Mouse (Mus musculus) heart, embryonic 14.5 days (tissue): ENCODE measurements around the gene Hmga1b. TPM values are rescaled to one million over a fixed set of nuclear protein-coding genes. Genes with fewer than 3 reads are reported as not detected.

Experiments used
- ATAC-seq: fragments of 200-750 bp; cut with Nextera tagmentation; 2 replicates; pipeline ENCODE4 v1.8.0; 2017; ENCODE audit warnings: low read depth, moderate TSS enrichment; ENCODE audit not compliant: insufficient number of reproducible peaks, insufficient read depth, low FRiP score
- H3K27ac ChIP-seq, 2 experiments: fragments of 200-500 bp in 1 of 2; fragments of 300-500 bp in 1 of 2; sonication (generic) in 1 of 2; replicated peaks in 1 of 2; 2 replicates each; pipeline ENCODE4 v1.5.1; 2012 to 2014; ENCODE audit warnings: low read depth in 2 of 2, low read length in 2 of 2, control low read depth in 1 of 2, mild to moderate bottlenecking in 1 of 2, mixed read lengths in 1 of 2; ENCODE audit not compliant: control insufficient read depth in 1 of 2, insufficient read depth in 1 of 2
- H3K27me3 ChIP-seq: fragments of 300-500 bp; sonication (generic); 2 replicates; pipeline ENCODE4 v1.6.1; 2014; ENCODE audit warnings: mild to moderate bottlenecking, low read length, control low read depth; ENCODE audit not compliant: control insufficient read depth, insufficient read depth
- H3K36me3 ChIP-seq: fragments of 300-500 bp; sonication (generic); 2 replicates; pipeline ENCODE4 v1.6.1; 2014; ENCODE audit warnings: mild to moderate bottlenecking, control low read depth, low read length, mixed read lengths; ENCODE audit not compliant: control insufficient read depth, insufficient read depth
- H3K4me1 ChIP-seq, 2 experiments: fragments of 200-500 bp in 1 of 2; fragments of 300-500 bp in 1 of 2; sonication (generic) in 1 of 2; 2 replicates each; pipeline ENCODE4 v1.6.1; 2012 to 2014; ENCODE audit warnings: low read length in 2 of 2, control low read depth in 1 of 2, mixed read lengths in 1 of 2; ENCODE audit not compliant: control insufficient read depth in 2 of 2, insufficient read depth in 2 of 2
- H3K4me2 ChIP-seq: fragments of 300-500 bp; sonication (generic); 2 replicates; pipeline ENCODE4 v1.6.1; 2014; ENCODE audit warnings: mild to moderate bottlenecking, low read length
- H3K4me3 ChIP-seq, 2 experiments: fragments of 200-500 bp in 1 of 2; fragments of 300-500 bp in 1 of 2; sonication (generic) in 1 of 2; 2 replicates each; pipeline ENCODE4 v1.5.1; 2012 to 2014; ENCODE audit warnings: low read length in 2 of 2, mild to moderate bottlenecking in 2 of 2, control low read depth in 1 of 2, low read depth in 1 of 2, moderate library complexity in 1 of 2; ENCODE audit not compliant: control insufficient read depth in 1 of 2, insufficient read depth in 1 of 2
- H3K9ac ChIP-seq: fragments of 300-500 bp; sonication (generic); 2 replicates; pipeline ENCODE4 v1.6.1; 2014; ENCODE audit warnings: mild to moderate bottlenecking, low read length
- H3K9me3 ChIP-seq: fragments of 300-500 bp; sonication (generic); 2 replicates; pipeline ENCODE4 v1.6.1; 2016; ENCODE audit warnings: low read length, control low read depth; ENCODE audit not compliant: control insufficient read depth
- whole genome bisulfite sequencing: fragments of 180-500 bp; shearing (Covaris S2); extraction: QIAGEN DNeasy Blood & Tissue Kit; methylation state at CpG from one replicate; pipeline ENCODE4 v1.1.7; 2014; 5-methylcytosine and 5-hydroxymethylcytosine counted together
- polyA plus RNA-seq: library from polyadenylated mRNA; unstranded; fragments of >200 nt; fragmentation: Nextera tagmentation; extraction: Ambion mirVana; gene quantifications from 2 replicates; pipeline ENCODE4 v1.2.1, GENCODE M21; 2014

Hmga1b gene
- polyA plus RNA-seq, 1 experiment from 2014 or later = 2.9 TPM

GRCm38 (mm10) chr11:120789355-120789754 is 26.8 kb downstream of the Hmga1b start:
- H3K9me3 ChIP-seq = no peaks in the 10 kb centered on the region
- no peak for ATAC-seq
- H3K9ac ChIP-seq = no peak overlapping the region
- H3K4me2 ChIP-seq = no peak overlapping the region
- no peak overlapping the region for H3K27ac ChIP-seq
- peaks cover 6 to 8% of the 10 kb centered on the region in 2 experiments for H3K4me1 ChIP-seq
- 86% methylated on average over 4 of the region's 4 CpGs for WGBS
- peaks cover 84% of the 10 kb centered on the region for H3K36me3 ChIP-seq
- no peaks in the 10 kb centered on the region for H3K27me3 ChIP-seq
- H3K4me3 ChIP-seq = no peak overlapping the region

- H3K4me2 ChIP-seq = no peak overlapping the region
- H3K9me3 ChIP-seq = no peaks in the 10 kb centered on the region
- peaks cover 6 to 7% of the 10 kb centered on the region in 2 experiments for H3K4me1 ChIP-seq
- H3K27ac ChIP-seq = no peak overlapping the region
- ATAC-seq = no peak
- no peak overlapping the region for H3K4me3 ChIP-seq
- 84% methylated on average over 3 of the region's 3 CpGs for WGBS
- no peaks in the 10 kb centered on the region for H3K27me3 ChIP-seq
- H3K9ac ChIP-seq = no peak overlapping the region
- peaks cover 87% of the 10 kb centered on the region for H3K36me3 ChIP-seq
Measured at GRCm38 (mm10) chr11:120789810-120790209, 27.2 kb downstream of the Hmga1b start.

- no peaks in the 10 kb centered on the region for H3K27me3 ChIP-seq
- H3K9ac ChIP-seq = no peak overlapping the region
- H3K27ac ChIP-seq = no peak overlapping the region
- 91% methylated on average over 9 of the region's 9 CpGs for WGBS
- H3K4me2 ChIP-seq = no peak overlapping the region
- H3K4me3 ChIP-seq = no peak overlapping the region
- no peaks in the 10 kb centered on the region for H3K9me3 ChIP-seq
- H3K36me3 ChIP-seq = peaks cover 68% of the 10 kb centered on the region
- ATAC-seq = no peak
- H3K4me1 ChIP-seq = peaks cover 10% of the 10 kb centered on the region in 2 experiments
Measured at GRCm38 (mm10) chr11:120792652-120793051, 30.1 kb downstream of the Hmga1b start.

- Histone ChIP-seq H3K4me1 (peaks cover 11 to 16% of the 10 kb centered on the region in 2 experiments), H3K4me3 (peak within 1 kb of the TSS; percentile 78 to 83), H3K27ac (peak within 1 kb of the TSS; percentile 72 to 84), H3K4me2 (peak within 1 kb of the TSS; percentile 90), H3K9ac (peak within 1 kb of the TSS; percentile 95), H3K36me3 (peaks cover 37% of the 10 kb centered on the region), H3K9me3 (no peaks in the 10 kb centered on the region), H3K27me3 (no peaks in the 10 kb centered on the region)
- peak; percentile 77 for ATAC-seq
- WGBS = 2% methylated on average over 59 of the region's 59 CpGs
Measured at GRCm38 (mm10) chr11:120795756-120796613, 33.4 kb downstream of the Hmga1b start, which contains the start of gene Dus1l. TSS of gene Dus1l (minus strand) at chr11:120796403.

GRCm38 (mm10) chr11:120796614-120796946 is 34.0 kb downstream of the Hmga1b start:
- H3K27ac ChIP-seq = peak overlapping the region; percentile 72 to 84
- no peak for ATAC-seq
- WGBS = 20% methylated on average over 8 of the region's 8 CpGs

GRCm38 (mm10) chr11:120798244-120798643 is 35.6 kb downstream of the Hmga1b start:
- Histone ChIP-seq H3K4me3 (no peak overlapping the region), H3K36me3 (peaks cover 14% of the 10 kb centered on the region), H3K9me3 (no peaks in the 10 kb centered on the region), H3K4me2 (no peak overlapping the region), H3K9ac (no peak overlapping the region), H3K4me1 (peaks cover 11 to 16% of the 10 kb centered on the region in 2 experiments), H3K27ac (no peak overlapping the region), H3K27me3 (no peaks in the 10 kb centered on the region)
- WGBS = 81% methylated on average over 3 of the region's 3 CpGs
- ATAC-seq = no peak

More at GRCm38 (mm10) chr11:120796614-120796946, 34.0 kb downstream of the Hmga1b start:
- H3K27me3 ChIP-seq = no peaks in the 10 kb centered on the region
- peak overlapping the region; percentile 62 for H3K9ac ChIP-seq
- peaks cover 11 to 16% of the 10 kb centered on the region in 2 experiments for H3K4me1 ChIP-seq
- H3K9me3 ChIP-seq = no peaks in the 10 kb centered on the region
- H3K36me3 ChIP-seq = peaks cover 31% of the 10 kb centered on the region
- peak overlapping the region; percentile 14 to 78; a peak in 1 of 4 replicates for H3K4me3 ChIP-seq
- H3K4me2 ChIP-seq = peak overlapping the region; percentile 90

- H3K9me3 ChIP-seq = no peaks in the 10 kb centered on the region
- no peak overlapping the region for H3K4me2 ChIP-seq
- H3K27me3 ChIP-seq = no peaks in the 10 kb centered on the region
- 0 out of 2 replicates have a peak overlapping the region, but pooled peaks have one; percentile 8 for H3K9ac ChIP-seq
- ATAC-seq = no peak
- H3K27ac ChIP-seq = peak overlapping the region in 1 of 2 experiments; percentile 36; a peak in 1 of 4 replicates
- H3K4me3 ChIP-seq = no peak overlapping the region
- peaks cover 2% of the 10 kb centered on the region; the same call in 1 of the 2 replicates for H3K36me3 ChIP-seq
- H3K4me1 ChIP-seq = peaks cover 11 to 16% of the 10 kb centered on the region in 2 experiments
- 61% methylated on average over 6 of the region's 6 CpGs for WGBS
Measured at GRCm38 (mm10) chr11:120799316-120799890, 36.8 kb downstream of the Hmga1b start.
